Mouse (Mus musculus): ENCODE data around the gene Nudt5. TPM values are rescaled to one million over a fixed set of nuclear protein-coding genes. Genes with fewer than 3 reads are reported as not detected.
A peak's percentile ranks its signal among the peaks of the same experiment; 100 is the strongest.
"Not testable (repeated sequence)": the region's sequence is repeated elsewhere in the genome, so short reads cannot be mapped to it uniquely, and the experiment has no call there.

Nudt5 gene
- polyA plus RNA-seq (2015; fragmentation: Nextera tagmentation; extraction: Ambion mirVana): 49.9 and 52.2 TPM in 2 replicates

DNA sequence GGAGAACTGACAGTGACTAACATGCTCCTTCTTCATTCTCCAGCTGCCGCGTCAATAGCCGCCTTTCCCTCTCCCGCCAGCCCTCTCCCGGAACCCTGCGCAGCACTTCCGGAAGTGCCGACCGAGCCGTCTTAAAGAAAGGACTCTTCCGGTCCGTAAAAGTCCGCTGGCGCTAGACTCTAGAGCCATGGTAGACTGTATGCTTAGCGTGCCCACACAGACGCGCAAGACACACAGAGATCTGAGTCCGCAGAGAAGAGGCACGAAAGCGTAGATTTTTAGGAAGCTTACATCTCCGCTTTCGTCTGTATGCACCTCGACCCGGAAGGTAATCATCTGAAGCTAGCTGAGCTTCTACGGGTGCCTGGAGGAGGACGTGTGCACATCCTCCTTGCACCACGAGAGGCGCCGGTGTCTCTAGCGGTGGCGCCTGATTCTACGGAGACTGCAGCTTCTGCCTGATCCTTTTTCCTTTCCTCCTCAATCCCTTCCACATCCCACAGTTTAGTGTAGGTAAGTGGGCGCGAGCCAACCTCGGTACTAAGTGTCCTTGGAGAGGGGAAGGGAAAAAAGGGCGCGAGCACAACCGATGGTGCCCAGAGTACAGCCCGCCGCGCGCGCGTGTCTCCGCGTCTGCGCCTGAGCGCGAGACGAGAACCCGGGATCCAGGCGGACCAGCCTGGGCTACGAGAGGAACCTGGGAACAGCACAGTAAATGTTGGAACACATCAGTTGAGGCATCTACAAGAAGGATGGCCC is at the start of gene Nudt5, which contains the start of gene Cdc123:
Gene Nudt5 (plus strand): TSS at position 147 of the 759 bp plus-strand sequence.
Gene Cdc123 (minus strand): TSS at position 292 of the 759 bp plus-strand sequence.
- Histone ChIP-seq H3K9ac (peak within 1 kb of the TSS; percentile 72), H3K4me3 (peak within 1 kb of the TSS; percentile 75), H3K27ac (peak within 1 kb of the TSS; percentile 89), H3K4me1 (replicated peaks) (peaks cover 14% of the 10 kb centered on the region), H3K36me3 (peaks cover 21% of the 10 kb centered on the region), H3K9me3 (replicated peaks) (no peaks in the 10 kb centered on the region), H3K4me2 (peak within 1 kb of the TSS; percentile 74), H3K27me3 (no peaks in the 10 kb centered on the region)
- ATAC-seq (replicated peaks; ENCODE audit: insufficient number of reproducible peaks, insufficient read depth, low FRiP score, low read depth): peak; percentile 94
- under 1% methylated on average over 53 of the region's 53 CpGs for WGBS

DNA sequence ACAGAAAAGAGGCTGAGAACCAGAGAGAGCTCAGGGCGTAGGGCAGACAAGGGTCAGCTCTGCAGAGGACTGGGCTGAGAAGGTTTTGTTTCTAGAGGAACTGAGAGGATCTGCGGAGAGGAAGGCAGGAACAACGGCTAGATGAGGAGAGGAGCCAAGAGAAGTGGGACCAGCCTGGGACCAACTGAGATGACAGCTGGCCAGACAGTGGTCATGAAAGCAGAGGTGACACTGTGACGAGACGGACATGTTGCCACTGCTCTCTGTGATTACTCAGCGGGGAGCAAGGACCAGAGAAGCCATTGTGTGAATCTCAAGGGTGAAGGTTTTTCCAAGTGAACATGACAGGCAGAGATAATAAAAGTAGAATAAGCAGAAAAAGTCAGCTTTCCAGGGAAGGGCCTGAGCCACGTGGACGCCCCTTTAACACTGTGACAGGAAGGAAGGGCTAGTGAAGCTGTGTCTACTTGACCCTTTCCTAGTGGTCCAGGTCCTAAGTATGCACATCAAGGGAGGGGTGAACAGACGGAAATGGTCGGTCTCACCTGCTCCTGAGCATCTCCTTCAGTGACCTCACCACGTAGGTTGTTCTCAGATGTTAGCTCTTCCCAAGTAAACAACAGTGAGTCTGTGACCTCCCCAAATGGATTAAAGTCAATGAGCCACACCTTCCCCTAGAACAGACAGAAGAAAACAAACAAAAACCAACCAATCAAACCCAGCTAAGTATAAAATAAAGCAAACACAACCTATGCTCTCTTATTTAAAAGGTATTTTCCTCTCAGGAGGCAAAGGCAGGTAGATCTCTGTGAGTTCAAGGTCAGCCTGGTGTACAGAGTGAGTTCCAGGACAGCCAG is 46.8 kb upstream of the Nudt5 start:
- Histone ChIP-seq H3K4me3 (no peak overlapping the region), H3K9ac (no peak overlapping the region), H3K4me2 (no peak overlapping the region), H3K9me3 (replicated peaks) (no peaks in the 10 kb centered on the region), H3K4me1 (replicated peaks) (peaks cover 4% of the 10 kb centered on the region; the same call in 1 of the 2 replicates), H3K27me3 (no peaks in the 10 kb centered on the region), H3K36me3 (peaks cover 51% of the 10 kb centered on the region), H3K27ac (no peak overlapping the region)
- 74% methylated on average over 11 of the region's 11 CpGs for WGBS
- no peak for ATAC-seq (replicated peaks; ENCODE audit: insufficient number of reproducible peaks, insufficient read depth, low FRiP score, low read depth)

DNA sequence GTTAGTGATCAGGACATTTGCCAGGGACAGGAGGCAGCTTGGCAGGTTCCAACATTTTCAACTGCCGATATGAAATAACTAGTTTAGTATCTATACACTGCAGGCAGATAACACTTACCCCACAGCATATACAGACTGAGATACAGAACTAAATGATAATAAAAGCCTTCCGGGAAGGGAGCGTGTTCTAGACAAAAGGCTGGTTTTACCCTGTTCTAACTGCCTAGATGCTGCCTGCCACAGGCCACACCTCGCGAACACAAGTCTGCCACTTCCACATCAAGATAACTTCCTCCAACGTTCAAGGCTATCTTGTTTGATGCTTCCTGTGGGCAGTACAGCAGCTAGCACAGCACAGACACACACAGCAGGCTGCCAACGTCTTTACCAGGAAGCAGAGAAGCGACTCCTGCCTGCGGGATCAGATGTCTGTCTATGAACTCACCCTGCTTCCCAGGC is 43.6 kb upstream of the Nudt5 start:
- H3K4me2 ChIP-seq: no peak overlapping the region
- peaks cover 45% of the 10 kb centered on the region for H3K36me3 ChIP-seq
- no peaks in the 10 kb centered on the region for H3K9me3 ChIP-seq (replicated peaks)
- H3K4me3 ChIP-seq: no peak overlapping the region
- peaks cover 4% of the 10 kb centered on the region; the same call in 1 of the 2 replicates for H3K4me1 ChIP-seq (replicated peaks)
- no peak overlapping the region for H3K9ac ChIP-seq
- no peak overlapping the region for H3K27ac ChIP-seq
- WGBS: 52% methylated on average over 9 of the region's 9 CpGs
- H3K27me3 ChIP-seq: no peaks in the 10 kb centered on the region
- ATAC-seq (replicated peaks; ENCODE audit: insufficient number of reproducible peaks, insufficient read depth, low FRiP score, low read depth): no peak

DNA sequence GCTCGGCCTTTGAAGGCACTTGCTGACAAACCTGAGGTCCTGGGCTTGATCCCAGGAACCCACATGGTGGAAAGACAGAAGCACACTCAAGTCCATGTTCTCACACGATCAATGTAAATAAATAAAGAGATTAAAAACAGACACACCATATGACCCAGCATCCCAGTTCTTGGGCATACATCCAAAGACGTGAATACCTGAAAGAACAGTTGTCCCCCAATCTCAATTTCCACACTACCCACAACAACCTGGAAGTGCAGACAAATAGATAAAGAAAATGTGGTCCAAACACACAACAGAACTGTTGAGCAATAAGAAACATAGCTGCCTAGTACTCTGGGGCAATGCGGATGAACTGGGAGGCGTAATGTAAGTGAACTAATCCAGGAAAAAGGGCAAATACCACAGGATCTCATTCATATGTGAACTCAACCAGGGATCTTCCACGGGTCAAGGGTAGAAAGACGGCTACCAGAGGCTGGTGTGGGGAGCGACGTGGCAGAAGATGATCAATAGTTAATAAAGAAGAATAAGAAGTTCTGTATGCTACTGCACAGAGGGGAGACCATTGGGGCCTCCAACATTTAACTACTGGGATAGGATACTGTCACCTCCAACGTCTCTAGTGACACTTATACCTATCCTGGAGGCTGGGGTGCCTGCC is 42.8 kb upstream of the Nudt5 start:
- Histone ChIP-seq H3K9me3 (replicated peaks) (no peaks in the 10 kb centered on the region), H3K36me3 (peaks cover 39% of the 10 kb centered on the region), H3K27ac (no peak overlapping the region), H3K9ac (no peak overlapping the region), H3K27me3 (no peaks in the 10 kb centered on the region), H3K4me2 (no peak overlapping the region), H3K4me1 (replicated peaks) (peaks cover 4% of the 10 kb centered on the region; the same call in 1 of the 2 replicates), H3K4me3 (no peak overlapping the region)
- WGBS: 87% methylated on average over 10 of the region's 10 CpGs
- no peak for ATAC-seq (replicated peaks; ENCODE audit: insufficient number of reproducible peaks, insufficient read depth, low FRiP score, low read depth)

DNA sequence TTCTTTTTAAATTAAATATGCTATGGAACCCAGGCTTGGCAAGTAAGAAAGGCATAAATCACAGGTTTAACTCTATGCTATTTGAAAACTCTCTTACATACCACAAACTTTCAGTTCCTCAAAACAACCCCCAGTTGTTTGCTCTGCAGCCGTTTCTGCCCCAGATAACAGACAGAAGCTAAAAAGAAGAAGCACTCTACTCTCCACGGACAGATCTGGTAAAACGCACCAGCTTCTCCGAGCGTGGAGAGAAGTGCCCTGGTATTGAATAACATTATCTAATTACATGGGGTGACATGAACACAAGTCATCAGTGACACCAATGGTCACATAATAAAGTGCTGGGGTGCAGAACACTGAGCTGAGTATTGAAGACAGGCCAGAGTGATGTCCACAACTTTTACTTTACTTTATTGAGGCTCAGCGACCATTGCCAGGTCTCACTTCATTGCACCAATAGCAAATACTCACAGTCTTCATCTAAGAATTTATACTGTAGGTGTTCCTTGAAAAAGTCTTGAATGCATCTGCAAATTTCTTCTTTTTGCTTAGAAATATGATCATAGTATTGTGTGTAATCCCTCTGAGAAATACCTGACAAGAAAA is 40.3 kb upstream of the Nudt5 start:
- no peak overlapping the region for H3K4me3 ChIP-seq
- no peaks in the 10 kb centered on the region for H3K4me1 ChIP-seq (replicated peaks)
- H3K9ac ChIP-seq: no peak overlapping the region
- no peak for ATAC-seq (replicated peaks; ENCODE audit: insufficient number of reproducible peaks, insufficient read depth, low FRiP score, low read depth)
- no peak overlapping the region for H3K27ac ChIP-seq
- H3K36me3 ChIP-seq: peaks cover 33% of the 10 kb centered on the region
- no peak overlapping the region for H3K4me2 ChIP-seq
- no peaks in the 10 kb centered on the region for H3K9me3 ChIP-seq (replicated peaks)
- H3K27me3 ChIP-seq: no peaks in the 10 kb centered on the region
- 84% methylated on average over 6 of the region's 6 CpGs for WGBS

DNA sequence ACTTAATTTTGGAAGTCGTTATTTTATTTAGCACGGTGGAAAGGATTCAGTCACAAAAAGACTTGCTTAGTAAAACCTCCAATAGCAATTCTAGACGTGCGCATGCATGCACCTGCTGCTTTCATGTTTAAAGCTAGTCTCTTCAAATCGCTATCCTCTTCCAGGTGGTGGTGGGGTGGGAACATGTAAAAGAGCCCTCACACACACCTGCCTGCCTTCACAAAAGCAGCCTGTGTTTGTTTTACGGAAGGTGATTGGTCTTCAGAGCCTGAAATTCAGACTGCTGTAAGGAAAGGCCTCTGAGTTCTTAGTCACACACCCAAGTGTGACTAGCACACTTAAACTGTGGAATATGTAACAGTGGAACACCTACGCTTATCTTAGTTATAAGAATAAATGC is 39.6 kb upstream of the Nudt5 start:
- no peak for ATAC-seq (replicated peaks; ENCODE audit: insufficient number of reproducible peaks, insufficient read depth, low FRiP score, low read depth)
- 91% methylated on average over 7 of the region's 7 CpGs for WGBS
- Histone ChIP-seq H3K4me1 (replicated peaks) (no peaks in the 10 kb centered on the region), H3K36me3 (peaks cover 39% of the 10 kb centered on the region), H3K27me3 (no peaks in the 10 kb centered on the region), H3K9me3 (replicated peaks) (no peaks in the 10 kb centered on the region), H3K27ac (no peak overlapping the region), H3K9ac (no peak overlapping the region), H3K4me2 (no peak overlapping the region), H3K4me3 (no peak overlapping the region)

DNA sequence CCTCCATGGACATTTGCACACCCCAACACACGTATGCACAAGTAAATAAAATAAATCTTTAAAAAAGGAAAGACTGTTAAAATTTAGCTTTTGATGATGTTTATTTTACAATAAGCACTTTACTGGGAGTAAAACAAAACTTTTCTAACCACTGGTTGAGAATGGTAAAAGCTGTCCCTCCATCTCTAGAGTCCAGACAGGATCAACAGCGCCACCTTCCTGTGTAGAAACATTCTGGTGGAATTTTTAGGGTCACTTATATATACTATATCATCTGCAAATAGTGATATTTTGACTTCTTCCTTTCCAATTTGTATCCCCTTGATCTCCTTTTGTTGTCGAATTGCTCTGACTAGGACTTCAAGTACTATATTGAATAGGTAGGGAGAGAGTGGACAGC is 38.6 kb upstream of the Nudt5 start:
- H3K4me2 ChIP-seq: not testable (repeated sequence)

DNA sequence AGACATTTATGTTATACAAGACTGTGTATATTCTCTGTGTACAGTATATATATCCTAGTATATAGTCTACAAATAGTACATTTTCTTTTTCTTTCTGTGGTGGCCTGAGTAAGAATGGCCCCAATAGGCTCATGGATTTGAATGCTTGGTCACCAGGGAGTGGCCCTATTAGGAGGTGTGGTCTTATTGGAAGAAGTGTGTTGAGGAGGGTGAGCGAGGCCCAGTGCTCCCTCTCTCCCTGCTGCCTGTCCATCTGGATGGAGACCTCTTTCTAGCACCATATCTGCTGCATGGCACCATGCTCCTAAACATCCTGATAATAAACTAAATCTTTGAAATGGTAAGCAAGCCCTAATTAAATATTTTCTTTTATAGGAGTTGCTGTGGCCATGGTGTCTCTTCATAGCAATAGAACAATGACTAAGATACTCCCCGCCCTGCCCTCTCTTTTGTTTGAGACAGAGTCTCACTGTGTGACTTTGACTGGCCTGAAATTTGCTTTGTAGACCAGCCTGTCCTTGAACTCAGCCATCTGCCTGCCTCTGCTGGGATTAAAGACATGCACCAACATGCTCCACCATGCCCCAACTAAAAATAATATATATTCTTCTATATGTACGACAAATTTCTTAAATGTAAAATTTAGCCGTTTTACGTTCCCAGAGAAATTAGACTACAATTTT is 34.6 kb upstream of the Nudt5 start:
- ATAC-seq (replicated peaks; ENCODE audit: insufficient number of reproducible peaks, insufficient read depth, low FRiP score, low read depth): no peak
- Histone ChIP-seq H3K4me3 (no peak overlapping the region), H3K27me3 (no peaks in the 10 kb centered on the region), H3K4me1 (replicated peaks) (no peaks in the 10 kb centered on the region), H3K4me2 (no peak overlapping the region), H3K9ac (no peak overlapping the region), H3K36me3 (peaks cover 40% of the 10 kb centered on the region), H3K9me3 (replicated peaks) (no peaks in the 10 kb centered on the region), H3K27ac (no peak overlapping the region)
- 94% methylated on average over 5 of the region's 5 CpGs for WGBS

More for the DNA sequence above, 38.6 kb upstream of the Nudt5 start:
- H3K27me3 ChIP-seq; H3K4me1 ChIP-seq (replicated peaks); ATAC-seq (replicated peaks; ENCODE audit: insufficient number of reproducible peaks, insufficient read depth, low FRiP score, low read depth); H3K9me3 ChIP-seq (replicated peaks); H3K27ac ChIP-seq; H3K4me3 ChIP-seq; H3K9ac ChIP-seq: not testable (repeated sequence)
- H3K36me3 ChIP-seq: peaks cover 44% of the 10 kb centered on the region
- 80% methylated on average over 3 of the region's 3 CpGs for WGBS

DNA sequence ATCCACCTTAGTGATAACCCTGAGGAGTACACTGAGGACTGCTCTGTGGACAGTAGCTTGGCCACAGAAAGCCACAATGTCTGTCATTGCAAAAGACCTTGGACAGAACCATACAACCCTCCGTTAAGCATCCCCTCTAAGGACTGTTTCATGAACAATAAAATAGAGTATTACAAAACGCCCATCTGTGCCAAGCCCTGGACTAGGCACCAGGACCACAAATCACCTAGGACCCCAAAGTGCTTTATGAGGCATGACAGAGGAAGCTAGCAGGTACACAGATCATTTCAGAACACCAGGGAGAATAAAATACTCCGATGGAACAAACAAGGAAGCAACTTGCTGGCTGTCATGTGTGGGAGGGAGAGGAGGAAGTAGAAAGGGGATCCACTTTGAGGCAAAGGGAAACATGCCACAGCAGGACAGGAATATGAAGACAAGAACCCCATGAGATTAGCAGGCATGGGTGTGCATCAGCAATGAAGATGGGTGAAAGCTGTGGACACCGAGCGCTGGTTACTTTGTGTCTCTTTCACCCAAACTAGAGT is 33.5 kb upstream of the Nudt5 start:
- H3K27ac ChIP-seq: no peak overlapping the region
- H3K9me3 ChIP-seq (replicated peaks): no peaks in the 10 kb centered on the region
- H3K4me2 ChIP-seq: no peak overlapping the region
- H3K9ac ChIP-seq: no peak overlapping the region
- H3K4me1 ChIP-seq (replicated peaks): no peaks in the 10 kb centered on the region
- H3K36me3 ChIP-seq: peaks cover 34% of the 10 kb centered on the region
- H3K27me3 ChIP-seq: no peaks in the 10 kb centered on the region
- H3K4me3 ChIP-seq: no peak overlapping the region
- WGBS: 83% methylated on average over 5 of the region's 5 CpGs
- ATAC-seq (replicated peaks; ENCODE audit: insufficient number of reproducible peaks, insufficient read depth, low FRiP score, low read depth): no peak

DNA sequence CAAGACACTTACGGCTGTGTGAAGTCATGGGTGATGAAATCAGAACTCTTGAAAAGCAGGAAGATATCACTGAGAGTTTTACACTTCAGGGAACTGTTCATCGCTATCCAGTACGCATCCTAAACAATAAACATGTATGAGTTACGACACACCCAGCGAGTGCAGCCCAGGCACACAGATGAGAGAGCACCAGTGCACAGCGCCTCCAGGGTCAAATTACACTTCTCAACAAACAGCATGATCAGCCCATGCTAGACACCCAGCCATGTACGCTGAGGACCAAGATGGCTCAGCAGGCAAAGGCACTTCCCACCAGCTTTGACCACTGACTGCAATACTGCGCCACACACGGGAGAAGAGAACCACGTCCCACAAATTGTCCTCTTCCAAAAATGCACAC is 23.6 kb upstream of the Nudt5 start:
- Histone ChIP-seq H3K4me1 (replicated peaks) (no peaks in the 10 kb centered on the region), H3K27ac (no peak overlapping the region), H3K9ac (no peak overlapping the region), H3K4me2 (no peak overlapping the region), H3K4me3 (no peak overlapping the region), H3K36me3 (peaks cover 40% of the 10 kb centered on the region), H3K9me3 (replicated peaks) (no peaks in the 10 kb centered on the region), H3K27me3 (no peaks in the 10 kb centered on the region)
- 74% methylated on average over 10 of the region's 10 CpGs for WGBS
- no peak for ATAC-seq (replicated peaks; ENCODE audit: insufficient number of reproducible peaks, insufficient read depth, low FRiP score, low read depth)
